Mouse (Mus musculus) MEL (cell line): ENCODE measurements around the gene Ppib.

Experiments
- CTCF ChIP-seq, 3 experiments: IDR thresholded peaks in 2 of 3; conservative IDR thresholded peaks in 1 of 3; 2 replicates each; pipeline ENCODE4 v1.5.1; 2011 to 2012; ENCODE audit warnings: low read length in 3 of 3, low read depth in 2 of 3, mild to moderate bottlenecking in 2 of 3, improper control_type of control experiment in 1 of 3, inconsistent platforms in 1 of 3, mixed read lengths in 1 of 3, moderate library complexity in 1 of 3; ENCODE audit not compliant: control insufficient read depth in 1 of 3, insufficient read depth in 1 of 3, poor library complexity in 1 of 3, severe bottlenecking in 1 of 3
- EP300 ChIP-seq, 2 experiments: IDR thresholded peaks; 2 replicates each; pipeline ENCODE4 v1.6.1; 2011; ENCODE audit warnings: improper control_type of control experiment in 2 of 2, low read length in 2 of 2, low read depth in 1 of 2, mild to moderate bottlenecking in 1 of 2
- GATA1 ChIP-seq: IDR thresholded peaks from 2 replicates; pipeline ENCODE4 v1.6.1; 2011; ENCODE audit warnings: low read depth, low read length, improper control_type of control experiment
- MXI1 ChIP-seq: IDR thresholded peaks from 2 replicates; pipeline ENCODE4 v1.6.1; 2011; ENCODE audit warnings: mild to moderate bottlenecking, low read depth, low read length, improper control_type of control experiment
- RAD21 ChIP-seq: IDR thresholded peaks from 2 replicates; pipeline ENCODE4 v1.6.1; 2011; ENCODE audit warnings: mild to moderate bottlenecking, low read depth, low read length, improper control_type of control experiment
- TBP ChIP-seq: IDR thresholded peaks from 2 replicates; pipeline ENCODE4 v1.8.0; 2011; ENCODE audit warnings: low read depth, low read length, improper control_type of control experiment
- USF1 ChIP-seq: IDR thresholded peaks from 2 replicates; pipeline ENCODE4 v1.6.1; 2014; ENCODE audit warnings: low read depth, mild to moderate bottlenecking, inconsistent platforms, low read length, improper control_type of control experiment, moderate library complexity

DNA sequence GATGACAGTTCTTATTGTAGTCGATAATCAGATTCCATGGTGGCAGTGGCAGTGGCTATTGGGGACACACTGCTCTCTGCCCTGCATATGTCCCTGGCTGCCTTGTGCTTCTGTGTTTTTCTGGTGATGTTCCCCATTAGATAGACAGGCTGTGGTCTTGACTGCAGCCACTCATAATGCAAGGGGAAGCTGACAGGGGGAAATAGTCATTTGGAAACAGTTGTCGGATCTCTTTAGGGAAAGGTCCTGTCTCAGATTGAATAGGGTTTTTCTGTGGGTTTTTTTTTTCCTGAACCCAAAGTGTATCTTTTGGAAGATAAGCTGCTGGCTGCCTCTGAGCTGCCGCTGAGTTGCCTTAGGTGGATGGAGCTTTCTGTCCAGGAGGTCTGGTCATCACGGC, 22.0 kb downstream of the Ppib start:
- TF ChIP-seq CTCF (IDR thresholded peaks at IDR 0.05 in 2 of 3, conservative IDR thresholded peaks at IDR 0.05 in 1 of 3; ENCODE audit: control insufficient read depth in 1 of 3, insufficient read depth in 1 of 3, low read depth in 2 of 3, low read length in 3 of 3, poor library complexity in 1 of 3, severe bottlenecking in 1 of 3) = no peak
- no peak for TF ChIP-seq MXI1
- no peak for TF ChIP-seq TBP
- no peak for TF ChIP-seq EP300 (IDR thresholded peaks at IDR 0.05; ENCODE audit: low read depth in 1 of 2, low read length in 2 of 2)
- TF ChIP-seq GATA1 = no peak
- no peak for TF ChIP-seq RAD21
- no peak for TF ChIP-seq USF1
